Mouse (Mus musculus) urinary bladder, postnatal 4 days (tissue): ENCODE measurements around the gene Tspan18.

Experiments used
- DNase-seq, 2 experiments: peaks; one replicate each; pipeline ENCODE4 v3.0.0; 2021 to 2022; ENCODE audit warnings: low spot score in 2 of 2

Gene Tspan18

DNA sequence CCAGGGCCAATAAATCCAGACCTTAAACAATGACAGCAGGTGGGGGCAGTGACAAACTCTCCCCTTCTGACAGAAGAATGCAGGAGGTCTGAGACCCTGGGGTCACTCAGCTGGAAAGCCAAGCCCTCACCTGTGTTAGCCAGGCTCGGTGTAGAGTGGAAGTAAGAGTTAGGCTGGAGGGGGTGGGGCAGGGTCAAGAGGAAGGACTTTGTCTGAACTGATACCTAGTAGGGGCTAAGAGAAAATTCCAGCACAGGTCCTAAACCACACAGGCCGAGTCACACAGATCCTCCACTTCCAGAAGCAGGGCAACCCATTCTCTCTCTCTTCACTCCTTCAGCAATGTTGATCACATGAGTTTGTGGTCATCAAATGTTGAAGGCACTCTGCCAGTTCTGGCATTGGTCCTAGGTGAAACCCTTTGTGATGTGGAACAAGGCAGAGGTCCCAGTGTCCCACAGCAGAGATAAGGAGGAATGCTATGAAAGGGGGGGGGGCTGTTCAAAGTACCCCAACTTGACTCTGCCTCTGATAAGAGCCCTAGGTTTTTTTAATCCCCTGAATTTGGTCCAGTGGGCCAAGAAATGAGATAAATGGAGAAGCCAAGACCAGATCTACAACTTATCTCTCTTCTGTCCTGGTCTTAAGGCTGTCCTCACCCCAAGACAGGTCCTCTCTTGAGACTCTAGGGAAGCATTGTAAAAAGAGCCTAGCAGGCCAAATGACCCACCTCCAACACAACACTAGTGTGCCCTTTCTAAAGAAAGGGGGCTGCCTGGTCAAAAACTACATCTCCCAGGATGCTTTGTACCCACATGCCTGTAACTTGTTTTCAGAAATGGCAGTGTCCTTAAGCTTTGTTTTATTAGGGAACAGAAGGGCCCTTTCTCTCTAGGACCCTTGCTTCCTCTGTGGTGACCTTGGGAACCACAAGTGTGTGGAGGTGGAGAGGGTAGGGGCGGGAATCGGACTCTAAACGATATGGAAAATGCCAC, 71.7 kb downstream of the Tspan18 start:
- no peak for DNase-seq

DNA sequence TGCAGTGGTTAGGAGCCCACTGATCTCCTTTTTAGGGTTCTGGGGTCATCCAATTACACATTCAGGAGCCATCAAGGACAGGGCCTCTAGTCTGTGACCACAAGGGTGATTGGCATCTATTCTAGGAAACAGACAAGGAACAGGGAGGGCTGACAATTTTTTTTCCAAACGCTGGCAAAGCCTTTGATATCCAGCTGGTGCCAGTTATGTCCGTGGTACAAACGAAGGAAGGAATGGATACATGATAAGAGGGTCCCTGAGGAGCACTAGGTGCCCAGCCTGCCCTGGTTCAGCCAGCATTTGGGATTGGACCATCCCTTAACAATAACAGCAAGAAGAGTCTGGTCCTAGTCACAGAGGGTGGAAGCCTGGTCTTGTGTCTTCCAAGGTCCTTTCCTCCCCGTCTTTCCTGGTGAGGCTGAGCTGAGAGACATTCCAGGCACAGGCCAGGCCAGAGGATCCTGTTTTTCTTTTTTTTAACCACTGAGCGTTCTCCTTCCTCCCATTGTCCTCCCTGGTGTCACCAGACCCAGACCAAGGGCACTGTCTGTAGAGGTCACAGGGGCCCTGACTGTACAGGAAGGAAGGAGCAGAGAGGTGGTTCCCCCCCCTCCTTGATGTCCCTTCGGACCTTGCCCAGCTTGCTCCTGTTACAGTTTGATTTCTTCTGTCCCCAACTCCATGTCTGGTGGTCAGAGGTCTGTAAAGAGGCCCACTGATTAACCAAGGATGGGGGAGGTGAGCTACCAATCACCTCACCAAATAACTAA, 72.6 kb downstream of the Tspan18 start:
- no peak for DNase-seq

- DNase-seq = no peak
These were observed 76.7 kb downstream of the Tspan18 start for GRCm38 (mm10) chr2:93257634-93258033.

DNA sequence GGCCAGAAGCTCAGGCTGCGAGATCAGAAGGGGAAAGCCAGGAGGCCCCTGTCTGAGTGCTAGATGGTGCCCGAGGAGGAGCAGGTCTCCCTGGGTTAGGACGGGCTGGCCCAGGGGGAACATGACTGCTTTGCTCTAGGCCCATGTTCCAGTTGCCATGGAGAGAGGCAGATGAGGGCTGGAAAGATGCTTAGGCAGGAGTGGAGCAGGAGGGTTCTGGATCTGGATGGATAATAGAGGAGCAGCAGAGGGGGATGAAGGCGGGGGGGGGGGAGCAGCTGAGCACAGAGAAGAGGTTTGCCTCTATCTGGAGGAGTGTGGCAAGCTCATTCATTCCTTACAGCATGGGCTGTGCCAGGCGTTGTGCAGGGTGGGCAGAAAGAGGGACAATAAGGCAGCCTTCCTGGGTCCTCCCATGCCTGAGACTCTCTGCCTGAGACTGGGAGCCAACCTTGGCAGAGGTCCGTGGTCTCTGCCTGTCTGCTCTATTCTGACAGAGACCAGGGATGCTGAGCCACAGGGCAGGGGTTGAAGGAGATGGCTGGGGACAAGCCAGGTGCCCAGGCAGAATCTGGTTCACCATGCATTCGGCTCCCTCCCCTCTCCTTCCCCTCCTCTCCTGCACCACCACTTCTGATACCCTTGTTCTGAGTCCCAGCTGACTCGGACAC, 77.4 kb downstream of the Tspan18 start:
- no peak for DNase-seq

DNA sequence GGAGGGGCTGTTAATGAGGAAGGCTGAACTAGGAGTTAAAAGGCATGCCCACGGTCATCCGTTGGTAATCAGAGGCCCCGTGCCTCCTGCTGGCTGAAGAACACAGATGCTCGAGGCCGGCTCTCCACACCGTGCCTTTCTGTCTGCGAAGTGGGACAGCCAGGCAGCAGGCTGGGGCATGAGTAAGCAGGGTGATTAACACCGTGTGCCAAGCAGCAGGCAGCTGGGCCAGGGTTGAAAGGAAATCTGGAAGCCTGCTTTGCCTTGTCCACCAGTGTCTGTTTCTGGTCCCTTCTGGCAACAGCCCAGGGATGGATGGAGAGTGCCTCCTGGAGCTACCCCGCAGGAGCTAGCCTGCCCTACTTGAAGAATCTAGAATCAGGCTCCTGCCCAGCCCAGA, 81.9 kb downstream of the Tspan18 start:
- no peak for DNase-seq

- DNase-seq = no peak
These were observed 83.7 kb downstream of the Tspan18 start for GRCm38 (mm10) chr2:93250611-93251010.

DNA sequence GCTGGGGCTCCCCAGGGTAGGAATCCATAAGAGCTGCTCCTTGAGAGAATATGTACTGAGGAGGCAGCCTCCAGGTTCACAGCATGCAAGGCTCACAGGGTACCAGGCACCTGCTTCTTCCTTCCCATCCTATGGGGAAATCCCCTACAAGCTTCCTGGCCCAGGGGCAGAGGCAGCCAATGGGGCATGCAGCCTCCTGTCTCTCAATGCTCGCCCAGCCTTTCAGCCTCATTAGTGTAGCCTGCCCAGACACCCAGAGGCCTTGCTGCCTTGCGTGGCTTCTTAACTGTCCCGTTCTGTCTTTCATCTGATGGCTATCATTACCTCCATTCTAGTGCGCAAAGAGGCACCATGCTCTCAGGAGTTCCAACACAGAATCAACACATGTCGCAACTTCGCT, 85.2 kb downstream of the Tspan18 start:
- DNase-seq = no peak

DNA sequence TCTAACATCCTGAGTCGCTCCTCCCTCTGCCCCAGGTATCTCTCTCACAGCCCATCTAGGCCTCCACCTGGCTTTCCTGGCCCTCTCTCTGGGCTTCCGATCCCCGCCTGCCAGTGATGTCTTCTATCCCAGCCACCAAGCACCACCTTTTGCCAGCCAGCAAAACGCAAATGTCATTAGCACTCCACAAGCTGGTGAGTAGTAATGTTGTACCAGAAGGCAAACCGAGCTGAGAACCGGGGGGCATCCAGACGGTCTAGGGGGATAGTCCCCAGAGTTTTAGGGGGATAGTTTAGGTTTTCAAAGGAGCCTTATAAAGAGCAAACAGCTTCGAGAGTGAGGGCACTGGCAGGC, 90.2 kb downstream of the Tspan18 start:
- DNase-seq = no peak

DNA sequence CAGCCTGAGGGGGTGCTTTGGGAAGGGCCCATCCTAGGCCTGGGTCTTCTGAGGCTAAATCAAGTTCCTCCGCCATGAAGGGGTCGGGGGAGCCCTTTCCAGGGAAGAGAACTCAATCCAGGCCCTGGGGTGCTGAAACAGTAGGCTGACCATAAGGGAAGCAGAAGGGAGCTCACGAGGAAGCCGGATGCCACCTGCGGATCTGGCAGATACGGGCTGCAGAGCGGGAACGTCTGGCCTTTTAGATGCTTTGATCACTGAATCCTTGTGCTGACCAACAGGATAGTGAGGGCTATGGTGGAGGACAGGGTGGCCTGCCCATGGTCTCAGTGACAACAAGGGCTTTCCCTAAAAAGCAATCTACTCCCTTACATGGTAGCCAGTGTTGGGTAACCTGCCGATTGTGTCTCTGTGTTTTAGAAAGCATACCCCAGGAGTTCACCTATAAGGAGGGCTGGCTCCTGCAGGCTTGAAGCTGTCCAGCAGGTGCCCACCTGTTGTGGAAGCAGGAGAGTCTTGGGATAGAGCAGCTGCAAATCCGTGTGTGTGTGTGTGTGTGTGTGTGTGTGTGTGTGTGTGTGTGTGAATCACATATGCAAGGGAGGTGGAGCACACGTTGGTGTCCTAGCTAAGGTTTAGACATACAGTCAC, 90.7 kb downstream of the Tspan18 start:
- DNase-seq = no peak

- DNase-seq = no peak
These were observed 92.1 kb downstream of the Tspan18 start for GRCm38 (mm10) chr2:93242166-93242565.

DNA sequence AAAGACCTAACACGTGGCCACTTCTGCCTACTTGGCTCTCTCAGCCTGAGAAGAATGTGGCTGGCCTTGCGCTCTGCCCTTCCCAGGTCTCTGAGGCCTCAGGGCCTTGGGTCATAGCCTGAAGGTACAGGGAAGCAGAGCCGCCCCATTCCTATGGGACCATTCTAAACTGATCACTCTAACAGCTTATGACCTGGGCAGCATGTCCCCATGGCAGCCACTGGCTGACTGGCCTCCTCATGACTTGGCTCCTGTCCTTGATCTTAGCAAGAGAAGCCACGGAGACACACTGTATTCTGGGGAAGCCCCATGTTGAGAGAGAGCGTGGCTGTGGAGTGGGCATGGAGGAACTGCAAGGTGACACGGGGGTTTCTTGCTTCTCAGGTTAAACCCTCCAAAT, 95.4 kb downstream of the Tspan18 start:
- no peak for DNase-seq

GRCm38 (mm10) chr2:93237055-93237454, 97.2 kb downstream of the Tspan18 start:
- no peak for DNase-seq

DNA sequence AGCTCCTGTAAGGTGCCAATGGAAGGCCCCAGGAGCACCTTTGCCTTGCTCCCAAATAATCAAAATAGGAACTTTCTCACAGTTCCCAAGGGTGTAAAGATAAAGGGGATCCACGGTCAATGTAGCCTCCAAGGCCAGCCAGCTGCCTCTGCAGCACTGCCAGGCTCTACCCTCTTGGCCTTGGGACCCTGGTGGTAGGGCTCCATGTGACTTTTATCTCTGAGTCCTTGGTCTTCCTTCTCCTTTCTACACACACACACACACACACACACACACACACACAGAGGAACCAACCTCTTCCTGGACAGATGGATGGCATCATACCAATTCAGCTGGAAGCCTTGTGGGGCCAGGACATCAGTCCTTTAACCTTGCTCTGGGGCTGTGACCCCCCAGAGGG, 102.2 kb downstream of the Tspan18 start:
- DNase-seq = no peak

DNA sequence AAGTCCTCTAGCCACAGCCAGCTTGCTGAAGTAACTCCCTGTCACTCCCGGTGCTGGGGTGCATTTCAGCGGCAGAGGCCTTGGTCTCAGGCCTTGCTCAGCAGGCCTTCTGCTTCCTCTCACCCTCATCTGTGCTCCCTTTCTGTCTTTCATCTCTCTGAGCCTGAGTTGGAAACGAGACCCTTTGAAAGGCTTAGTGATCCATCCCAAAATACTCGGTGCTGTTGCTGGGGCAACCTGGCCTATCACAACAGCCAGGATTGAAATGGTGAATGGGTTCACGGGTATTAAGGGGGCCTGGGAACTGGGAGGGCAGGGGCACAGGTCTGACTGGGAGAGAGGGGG, 105.9 kb downstream of the Tspan18 start:
- DNase-seq = no peak

DNA sequence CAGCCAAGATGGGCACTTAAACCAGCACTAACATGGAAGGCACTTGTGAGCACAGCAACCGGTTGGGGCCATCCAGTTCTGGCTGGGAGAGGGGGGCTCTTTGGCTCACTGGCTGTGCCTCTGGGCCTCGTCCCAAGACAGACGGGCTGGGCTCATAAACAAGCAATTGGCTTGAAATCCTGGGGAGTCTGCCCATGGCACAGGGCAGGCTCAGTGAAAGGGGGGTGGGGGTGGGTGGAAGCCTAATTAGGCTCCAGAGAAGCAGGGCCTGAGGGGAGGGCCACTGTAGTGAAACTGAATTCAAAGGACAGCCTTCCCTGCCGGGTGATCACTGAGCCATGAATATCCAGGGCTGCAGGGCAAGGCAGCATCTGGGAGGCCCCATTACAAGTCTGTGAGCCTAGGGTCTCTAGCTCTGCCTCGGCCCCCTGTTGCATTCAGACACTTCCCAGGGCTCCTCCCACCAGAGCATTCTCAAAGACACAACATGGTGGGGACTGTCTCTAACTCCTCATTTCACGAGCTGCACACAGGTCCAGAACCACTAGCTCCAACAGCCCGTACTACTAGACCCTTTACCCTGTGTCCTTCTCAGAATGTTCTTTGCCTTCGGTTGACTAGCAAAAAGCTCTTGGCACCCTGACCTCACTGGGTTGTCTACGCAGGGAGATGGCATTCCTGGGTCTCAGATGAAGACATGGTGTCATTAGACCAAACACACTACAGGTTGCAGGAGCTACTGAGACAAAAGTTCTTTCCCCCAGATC, 106.4 kb downstream of the Tspan18 start:
- DNase-seq = no peak

GRCm38 (mm10) chr2:93226606-93227595, 107.4 kb downstream of the Tspan18 start:
- DNase-seq = peak; percentile 77 to 94

DNA sequence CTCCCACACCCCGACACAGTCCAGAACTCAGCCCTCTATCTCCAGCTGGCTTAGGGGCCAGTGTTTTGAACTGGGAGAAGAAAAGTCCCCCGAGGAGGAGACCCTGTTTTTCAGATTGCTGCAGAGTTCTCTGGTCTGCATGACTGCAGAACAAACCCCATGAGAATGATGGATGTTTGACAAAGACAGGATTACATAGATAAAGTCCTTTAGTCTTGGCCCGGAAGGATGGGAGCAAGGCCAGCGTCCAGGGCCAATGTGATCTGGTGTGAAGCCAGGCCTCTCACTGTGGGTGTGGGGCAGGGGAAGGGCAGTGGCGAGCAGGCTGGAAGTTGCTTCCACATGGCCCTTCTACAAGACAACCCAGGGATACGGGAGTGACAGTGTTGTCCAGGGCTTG, 110.8 kb downstream of the Tspan18 start:
- no peak for DNase-seq

- no peak for DNase-seq
These were observed 113.9 kb downstream of the Tspan18 start for GRCm38 (mm10) chr2:93220447-93220846.

GRCm38 (mm10) chr2:93219576-93219975, 114.7 kb downstream of the Tspan18 start:
- no peak for DNase-seq
